Mouse (Mus musculus) liver, embryonic 12.5 days (tissue): ENCODE results near the gene Snx27. TPM values are rescaled to one million over a fixed set of nuclear protein-coding genes. Genes with fewer than 3 reads are reported as not detected.
A peak's percentile ranks its signal among the peaks of the same experiment; 100 is the strongest.

Experiments used
- ATAC-seq: fragments of 200-750 bp; cut with Nextera tagmentation; 2 replicates; pipeline ENCODE4 v1.8.0; 2017; ENCODE audit warnings: moderate number of reproducible peaks, mild to moderate bottlenecking, moderate library complexity
- H3K27ac ChIP-seq: fragments of 300-500 bp; sonication (generic); 2 replicates; pipeline ENCODE4 v1.5.1; 2016; ENCODE audit warnings: mild to moderate bottlenecking
- H3K27me3 ChIP-seq: fragments of 300-500 bp; sonication (generic); replicated peaks from 2 replicates; pipeline ENCODE4 v1.6.1; 2016; ENCODE audit warnings: mild to moderate bottlenecking, moderate library complexity
- H3K36me3 ChIP-seq: fragments of 300-500 bp; sonication (generic); 2 replicates; pipeline ENCODE4 v1.6.1; 2016; ENCODE audit warnings: mild to moderate bottlenecking, moderate library complexity
- H3K4me1 ChIP-seq: fragments of 300-500 bp; sonication (generic); 2 replicates; pipeline ENCODE4 v1.6.1; 2016
- H3K4me2 ChIP-seq: fragments of 300-500 bp; sonication (generic); 2 replicates; pipeline ENCODE4 v1.6.1; 2016; ENCODE audit warnings: mild to moderate bottlenecking, moderate library complexity
- H3K4me3 ChIP-seq: fragments of 300-500 bp; sonication (generic); 2 replicates; pipeline ENCODE4 v1.5.1; 2016; ENCODE audit warnings: mild to moderate bottlenecking, moderate library complexity
- H3K9ac ChIP-seq: fragments of 300-500 bp; sonication (generic); 2 replicates; pipeline ENCODE4 v1.6.1; 2016; ENCODE audit warnings: mild to moderate bottlenecking, moderate library complexity
- H3K9me3 ChIP-seq: fragments of 300-500 bp; sonication (generic); replicated peaks from 2 replicates; pipeline ENCODE4 v1.6.1; 2016; ENCODE audit warnings: mild to moderate bottlenecking, moderate library complexity
- WGBS: fragments of 180-500 bp; shearing (Covaris S2); methylation state at CpG from one replicate; pipeline ENCODE4 v1.1.7; 2016; ENCODE audit not compliant: insufficient replicate concordance; 5-methylcytosine and 5-hydroxymethylcytosine counted together
- polyA plus RNA-seq: library from polyadenylated mRNA; unstranded; fragments of >200 nt; fragmentation: Nextera tagmentation; extraction: Ambion mirVana; gene quantifications from 2 replicates; pipeline ENCODE4 v1.2.1, GENCODE M21; 2016

Gene Snx27
- polyA plus RNA-seq, 1 experiment from 2014 or later: 25.1 TPM

DNA sequence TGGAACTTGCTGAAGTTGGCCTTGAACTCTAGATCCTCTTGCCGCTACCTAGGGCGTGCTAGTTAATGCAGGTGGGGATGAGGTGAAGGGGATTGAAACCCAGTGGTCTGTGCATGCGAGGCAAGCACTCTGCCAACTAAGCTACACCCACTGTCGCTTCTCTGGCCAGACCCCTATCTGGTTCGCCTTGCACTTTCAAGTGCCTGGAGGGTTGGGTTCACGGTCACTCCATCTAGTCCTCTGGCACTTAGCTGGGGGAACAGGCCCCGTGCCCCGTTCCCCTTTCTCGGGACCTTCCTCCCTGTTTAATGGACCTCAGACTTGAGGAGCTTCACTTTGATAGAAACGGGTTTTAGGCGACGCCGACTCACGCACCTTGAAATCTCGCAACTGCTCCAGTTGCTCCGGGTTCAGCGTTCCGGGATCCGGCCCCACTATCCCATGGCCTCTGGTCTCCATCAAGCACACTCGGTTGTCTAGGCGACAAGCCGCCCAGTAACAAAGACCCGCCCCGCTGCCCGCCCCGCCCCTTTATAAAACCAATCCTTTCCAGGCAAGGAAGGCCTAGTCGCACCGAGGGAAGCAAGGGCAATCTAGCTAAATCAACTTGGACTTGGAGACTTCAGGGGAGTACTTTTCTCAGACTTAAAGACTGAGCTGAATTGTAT lies 109.9 kb downstream of the Snx27 start:
- Histone ChIP-seq H3K4me1 (peaks cover 12% of the 10 kb centered on the region), H3K4me2 (peak overlapping the region; percentile 25; the same call in 1 of the 2 replicates), H3K4me3 (no peak overlapping the region), H3K27ac (no peak overlapping the region), H3K36me3 (no peaks in the 10 kb centered on the region), H3K27me3 (peaks cover 34% of the 10 kb centered on the region), H3K9me3 (no peaks in the 10 kb centered on the region), H3K9ac (no peak overlapping the region)
- ATAC-seq: no peak
- 17% methylated on average over 28 of the region's 28 CpGs for WGBS

DNA sequence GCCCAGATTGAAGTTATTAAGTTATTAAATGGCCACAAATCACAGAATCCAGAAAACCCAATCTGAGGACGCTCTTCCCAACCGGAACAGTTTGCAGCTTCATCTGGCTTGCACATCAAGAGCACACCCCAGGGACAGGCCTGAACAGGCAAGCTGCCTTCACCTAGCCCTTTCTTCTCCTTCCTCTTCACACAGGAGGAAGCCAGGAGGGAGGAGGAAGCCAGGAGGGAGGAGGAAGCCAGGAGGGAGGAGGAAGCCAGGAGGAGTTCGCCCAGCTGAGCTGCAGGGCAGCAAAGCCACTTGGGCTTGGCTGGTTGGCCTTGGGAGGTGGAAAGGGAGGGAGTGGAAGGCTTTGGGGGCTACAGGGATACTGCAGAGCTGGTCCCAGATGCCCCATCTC lies 113.6 kb downstream of the Snx27 start:
- Histone ChIP-seq H3K9me3 (no peaks in the 10 kb centered on the region), H3K9ac (no peak overlapping the region), H3K4me1 (0 out of 2 replicates have a peak, but pooled peaks cover 9% of the 10 kb centered on the region), H3K27me3 (peaks cover 24% of the 10 kb centered on the region), H3K27ac (no peak overlapping the region), H3K4me3 (no peak overlapping the region), H3K4me2 (no peak overlapping the region), H3K36me3 (no peaks in the 10 kb centered on the region)
- no peak for ATAC-seq
- 32% methylated on average over 3 of the region's 3 CpGs for WGBS

DNA sequence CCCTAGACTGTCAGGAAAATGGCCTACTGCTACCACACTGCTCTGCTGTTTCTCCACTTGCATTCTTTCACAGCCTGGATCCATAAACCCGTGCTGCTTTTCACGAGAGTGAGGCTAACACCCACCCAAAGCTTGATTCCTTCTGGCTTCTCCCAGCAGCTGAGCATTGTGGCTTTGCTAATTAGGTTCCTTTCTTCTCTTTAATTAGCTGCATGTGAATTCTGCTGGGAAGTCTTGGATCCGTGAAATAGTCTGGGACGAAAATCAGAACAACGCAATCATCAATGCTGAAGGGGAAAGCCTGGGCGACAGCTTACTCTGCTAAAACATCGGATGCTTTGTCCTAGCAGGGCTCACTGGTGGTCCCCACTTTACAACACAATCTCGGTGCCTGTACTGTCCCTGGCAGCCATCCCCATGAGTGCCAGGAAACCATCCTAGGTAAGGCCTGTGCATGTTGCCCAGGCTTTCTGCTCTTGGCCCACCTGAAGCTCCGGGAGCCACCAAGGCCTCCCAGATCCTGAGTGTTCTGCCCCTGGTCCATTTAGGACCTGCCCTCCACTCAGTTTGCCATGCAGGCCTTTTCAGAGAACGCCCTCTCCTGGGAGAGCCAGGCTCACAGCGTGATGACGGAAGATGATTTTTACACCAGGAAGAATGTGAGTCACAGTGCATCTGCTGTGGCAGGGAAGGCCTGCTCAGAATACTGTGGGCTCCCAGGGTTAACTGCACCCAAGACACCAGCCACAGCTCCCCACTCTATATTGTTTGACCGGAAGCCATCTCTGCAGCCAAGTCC lies 116.7 kb downstream of the Snx27 start:
- H3K9me3 ChIP-seq: no peaks in the 10 kb centered on the region
- H3K27ac ChIP-seq: no peak overlapping the region
- no peak overlapping the region for H3K9ac ChIP-seq
- H3K27me3 ChIP-seq: peaks cover 12% of the 10 kb centered on the region; the same call in 1 of the 2 replicates
- no peaks in the 10 kb centered on the region for H3K4me1 ChIP-seq
- ATAC-seq: no peak
- no peak overlapping the region for H3K4me3 ChIP-seq
- no peak overlapping the region for H3K4me2 ChIP-seq
- no peaks in the 10 kb centered on the region for H3K36me3 ChIP-seq
- WGBS: 65% methylated on average over 13 of the region's 13 CpGs

DNA sequence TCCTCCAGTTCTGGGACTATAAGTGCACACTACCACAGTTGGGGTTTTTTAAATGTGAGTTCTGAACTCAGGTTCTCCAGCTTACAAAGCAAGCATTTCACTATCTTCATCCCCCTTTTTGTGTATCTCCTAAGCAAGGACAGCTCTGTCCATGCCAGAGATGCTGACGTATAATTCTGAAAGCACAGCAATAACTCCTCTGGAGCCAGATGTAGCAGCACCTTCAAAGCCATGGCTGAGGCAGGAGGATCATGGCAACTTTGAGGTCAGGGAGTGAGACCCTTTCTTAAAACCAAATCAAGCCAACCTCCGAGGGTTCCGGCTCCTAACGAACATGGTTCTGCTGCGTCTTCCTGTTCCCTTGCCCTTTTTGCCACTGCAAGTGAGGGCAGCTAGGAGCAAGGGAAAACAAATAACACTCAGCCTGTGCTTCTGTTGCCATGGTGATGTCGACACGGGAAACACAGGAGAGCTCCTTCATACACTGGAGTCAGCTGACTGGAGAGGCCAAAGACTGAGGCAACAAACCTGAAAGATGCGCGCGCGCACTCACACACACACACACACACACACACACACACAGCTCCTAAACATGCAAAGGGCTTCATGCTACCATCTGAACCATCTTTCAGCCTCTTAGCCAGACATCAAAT lies 118.5 kb downstream of the Snx27 start:
- H3K4me2 ChIP-seq: no peak overlapping the region
- no peaks in the 10 kb centered on the region for H3K4me1 ChIP-seq
- ATAC-seq: no peak
- no peak overlapping the region for H3K9ac ChIP-seq
- H3K9me3 ChIP-seq: no peaks in the 10 kb centered on the region
- no peaks in the 10 kb centered on the region for H3K36me3 ChIP-seq
- 69% methylated on average over 11 of the region's 11 CpGs for WGBS
- peaks cover 12% of the 10 kb centered on the region; the same call in 1 of the 2 replicates for H3K27me3 ChIP-seq
- no peak overlapping the region for H3K4me3 ChIP-seq
- no peak overlapping the region for H3K27ac ChIP-seq

DNA sequence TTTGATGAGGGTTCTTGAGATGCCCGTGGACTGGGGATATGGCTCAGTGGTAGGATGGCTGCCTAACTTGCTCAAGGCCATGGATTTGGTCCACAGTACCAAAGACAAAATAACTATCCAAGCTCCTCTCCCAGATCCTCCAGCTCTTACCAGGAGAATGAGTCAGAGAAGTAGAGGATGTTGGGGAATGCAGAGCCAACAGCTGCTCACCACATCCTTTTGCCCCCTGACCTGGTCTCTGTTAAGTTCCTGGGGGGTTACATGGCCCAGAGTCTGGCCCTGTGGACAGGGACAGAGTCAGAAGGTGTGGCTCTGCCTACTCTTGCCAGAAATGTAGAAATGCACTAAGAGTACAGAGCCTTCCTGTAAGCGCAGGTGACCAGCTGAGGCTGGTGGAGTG lies 122.7 kb downstream of the Snx27 start:
- no peak for ATAC-seq
- Histone ChIP-seq H3K4me2 (no peak overlapping the region), H3K36me3 (no peaks in the 10 kb centered on the region), H3K27ac (no peak overlapping the region), H3K4me1 (0 out of 2 replicates have a peak, but pooled peaks cover 7% of the 10 kb centered on the region), H3K9me3 (no peaks in the 10 kb centered on the region), H3K9ac (no peak overlapping the region), H3K27me3 (peaks cover 14% of the 10 kb centered on the region), H3K4me3 (no peak overlapping the region)
- WGBS: 77% methylated on average over 2 of the region's 2 CpGs

DNA sequence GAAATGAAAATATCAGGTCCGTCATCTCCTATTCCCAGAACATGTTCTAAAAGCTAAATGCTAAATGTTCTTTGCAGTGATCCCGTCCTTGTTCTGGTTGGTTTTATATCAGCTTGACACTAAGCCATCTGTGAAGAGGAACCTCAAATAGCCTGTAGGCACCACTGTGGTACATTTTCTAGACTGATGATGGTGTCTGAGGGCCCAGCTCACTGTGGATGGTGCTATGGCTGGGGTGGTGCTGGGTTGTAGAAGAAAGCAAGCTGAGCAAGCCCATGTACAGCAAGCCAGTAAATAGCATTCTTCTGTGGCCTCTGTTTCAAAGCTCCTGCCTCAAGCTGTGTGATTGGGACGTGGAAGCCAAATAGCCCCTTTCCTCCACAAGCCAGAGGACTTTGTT lies 125.5 kb downstream of the Snx27 start:
- Histone ChIP-seq H3K4me2 (peak overlapping the region; percentile 53), H3K4me1 (0 out of 2 replicates have a peak, but pooled peaks cover 7% of the 10 kb centered on the region), H3K9ac (no peak overlapping the region), H3K27me3 (peaks cover 18% of the 10 kb centered on the region), H3K27ac (no peak overlapping the region), H3K4me3 (no peak overlapping the region), H3K36me3 (no peaks in the 10 kb centered on the region), H3K9me3 (no peaks in the 10 kb centered on the region)
- no peak for ATAC-seq
- 62% methylated on average over 3 of the region's 3 CpGs for WGBS

DNA sequence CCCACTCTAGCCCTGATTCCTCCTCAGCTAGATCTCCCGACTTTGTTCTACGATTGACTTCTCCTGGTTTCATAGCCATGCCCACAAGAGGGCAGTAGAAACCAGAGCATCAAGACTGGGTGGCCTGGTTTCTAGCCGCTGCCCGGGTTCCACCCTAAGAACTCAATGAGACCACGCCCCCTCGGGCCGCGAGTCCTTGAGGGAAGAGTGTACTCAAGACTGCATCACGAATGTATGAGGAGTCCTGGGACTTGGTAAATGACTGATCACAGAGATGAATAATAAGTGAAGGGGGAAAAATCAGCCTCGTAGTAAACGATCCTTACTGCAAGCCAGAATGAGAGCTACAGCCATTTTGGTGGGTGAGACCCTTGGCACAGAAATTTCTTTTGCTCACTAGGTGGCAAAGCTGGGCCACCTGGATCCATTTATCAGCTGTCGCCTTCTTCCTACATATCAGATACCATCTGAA lies 126.0 kb downstream of the Snx27 start:
- Histone ChIP-seq H3K9ac (no peak overlapping the region), H3K36me3 (no peaks in the 10 kb centered on the region), H3K9me3 (no peaks in the 10 kb centered on the region), H3K27ac (no peak overlapping the region), H3K4me1 (peaks cover 8% of the 10 kb centered on the region; the same call in 1 of the 2 replicates), H3K27me3 (peaks cover 18% of the 10 kb centered on the region), H3K4me3 (peak overlapping the region; percentile 26; the same call in 1 of the 2 replicates), H3K4me2 (peak overlapping the region; percentile 53)
- WGBS: 4% methylated on average over 12 of the region's 12 CpGs
- peak; percentile 72 for ATAC-seq

DNA sequence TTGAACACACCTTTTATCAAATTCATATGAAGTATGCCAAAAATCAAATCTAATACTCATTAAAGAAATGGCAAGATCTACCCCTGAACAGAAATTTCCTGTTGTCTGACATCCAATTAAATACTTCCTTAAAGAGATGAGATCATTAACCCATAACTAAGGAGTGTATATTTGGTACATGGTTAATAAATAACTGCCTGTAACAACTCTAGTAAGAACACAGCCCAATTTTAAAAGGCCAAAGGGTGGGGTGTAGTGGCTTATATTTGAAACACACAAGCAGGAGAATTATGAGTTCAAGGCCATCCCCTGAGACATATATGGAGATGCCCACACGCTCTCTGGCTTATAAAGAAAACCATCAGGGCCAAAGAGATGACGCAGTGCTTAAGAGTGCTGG lies 133.1 kb downstream of the Snx27 start:
- ATAC-seq: no peak
- Histone ChIP-seq H3K4me2 (no peak overlapping the region), H3K4me1 (peaks cover 13% of the 10 kb centered on the region), H3K9me3 (no peaks in the 10 kb centered on the region), H3K4me3 (no peak overlapping the region), H3K27ac (no peak overlapping the region), H3K9ac (no peak overlapping the region), H3K27me3 (no peaks in the 10 kb centered on the region), H3K36me3 (peaks cover 63% of the 10 kb centered on the region)
- WGBS: 85% methylated on average over 2 of the region's 2 CpGs

Other genes with a start within 250 kb of the Snx27 start
- not detected in 2 replicates for gene Them5, start 240.6 kb downstream of the Snx27 start, polyA plus RNA-seq
- gene C2cd4d, start 220.3 kb downstream of the Snx27 start, polyA plus RNA-seq: 0.17 and 0.21 TPM in 2 replicates
- gene Rorc, start 209.9 kb downstream of the Snx27 start, polyA plus RNA-seq: 0.49 and 0.70 TPM in 2 replicates
- 0.04 TPM in 1 of 2 replicates, not detected in the other for gene Lingo4, start 184.2 kb downstream of the Snx27 start, polyA plus RNA-seq
- gene Tdrkh, start 169.4 kb downstream of the Snx27 start, polyA plus RNA-seq: 10.7 and 11.1 TPM in 2 replicates
- 56.4 and 61.8 TPM in 2 replicates for gene Mrpl9, start 139.4 kb downstream of the Snx27 start, polyA plus RNA-seq
- gene Oaz3, start 138.8 kb downstream of the Snx27 start, polyA plus RNA-seq: 0.13 and 0.31 TPM in 2 replicates
- 0.22 and 0.44 TPM in 2 replicates for gene Celf3, start 104.4 kb downstream of the Snx27 start, polyA plus RNA-seq
- gene Riiad1, start 102.4 kb downstream of the Snx27 start, polyA plus RNA-seq: not detected in 2 replicates
- not detected in 2 replicates for gene Gm10972, start 60.4 kb upstream of the Snx27 start, polyA plus RNA-seq
- gene Tuft1, start 76.2 kb upstream of the Snx27 start, polyA plus RNA-seq: 5.4 and 7.5 TPM in 2 replicates
- 3.0 and 3.3 TPM in 2 replicates for gene Selenbp2, start 110.8 kb upstream of the Snx27 start, polyA plus RNA-seq
- 8.7 and 9.2 TPM in 2 replicates for gene Cgn, start 203.8 kb upstream of the Snx27 start, polyA plus RNA-seq